In genomic region chr10:60207166-60207705, GRCm38 (mm10) we compare ENCODE assay signal across 14 mouse cellular contexts. TPM values are rescaled to one million over a fixed set of nuclear protein-coding genes. Genes with fewer than 3 reads are reported as not detected.
DNase-seq lines count a peak whose midpoint lies in the region; ATAC-seq and TF ChIP-seq lines count a peak whose summit lies in the region.
"Had no signal": no experiment of that assay in that cellular context is flagged by ENCODE, and none has a peak within 500 bp of the region (broad histone marks: within the 10 kb centered on the region; RNA-seq: fewer than 3 reads in every experiment).

No protein-coding gene starts in this region.

- WGBS in heart, embryonic 11.5 days (ENCODE audit: insufficient replicate concordance), result 61% methylated on average over 8 of the region's 8 CpGs
- WGBS in lung, embryonic 14.5 days, result 73% methylated on average over 8 of the region's 8 CpGs
- 85% methylated on average over 8 of the region's 8 CpGs for WGBS in limb, embryonic 10.5 days

- no peak overlapping the region for H3K9ac ChIP-seq in heart, embryonic 11.5 days (ENCODE audit: low read depth, low read length)
- no peak overlapping the region for H3K9ac ChIP-seq in lung, embryonic 14.5 days
- H3K9ac ChIP-seq: liver, embryonic 15.5 days had no signal

- peaks cover 6% of the 10 kb centered on the region; the same call in 1 of the 2 replicates for H3K27me3 ChIP-seq in heart, embryonic 11.5 days (ENCODE audit: control insufficient read depth, insufficient read depth, low read length)
- H3K27me3 ChIP-seq in lung, embryonic 14.5 days (ENCODE audit: insufficient read depth, low read length), result no peaks in the 10 kb centered on the region
- no peaks in the 10 kb centered on the region for H3K27me3 ChIP-seq in limb, embryonic 10.5 days (ENCODE audit: low read depth, poor library complexity, severe bottlenecking)

- no peak for ATAC-seq in heart, embryonic 11.5 days (replicated peaks; ENCODE audit: insufficient number of reproducible peaks, low FRiP score, low TSS enrichment)
- ATAC-seq in lung, embryonic 14.5 days (ENCODE audit: insufficient read depth), result no peak
- ATAC-seq: activated CD4-positive, CD25-positive, alpha-beta regulatory T cell, adult 4 months; hindbrain, postnatal 0 days had no signal

- no peak overlapping the region for H3K4me3 ChIP-seq in heart, embryonic 11.5 days (ENCODE audit: low read depth, low read length)
- no peak overlapping the region for H3K4me3 ChIP-seq in lung, embryonic 14.5 days (ENCODE audit: low read depth, low read length)
- no peak overlapping the region for H3K4me3 ChIP-seq in limb, embryonic 10.5 days
- H3K4me3 ChIP-seq: liver, embryonic 15.5 days had no signal

- H3K9me3 ChIP-seq in heart, embryonic 11.5 days (replicated peaks; ENCODE audit: control insufficient read depth, low read length), result no peaks in the 10 kb centered on the region
- no peaks in the 10 kb centered on the region for H3K9me3 ChIP-seq in lung, embryonic 14.5 days (ENCODE audit: low read depth, low read length)
- H3K9me3 ChIP-seq in limb, embryonic 10.5 days (replicated peaks), result no peaks in the 10 kb centered on the region
- H3K9me3 ChIP-seq: liver, embryonic 15.5 days had no signal

- intact Hi-C loops in left cerebral cortex, postnatal 10 days (cut with DNase I), result no loop called here

- peaks cover 21% of the 10 kb centered on the region for H3K4me1 ChIP-seq in heart, embryonic 11.5 days (ENCODE audit: control insufficient read depth, insufficient read depth, low read length)
- 0 out of 2 replicates have a peak, but pooled peaks cover 6% of the 10 kb centered on the region for H3K4me1 ChIP-seq in lung, embryonic 14.5 days (ENCODE audit: insufficient read depth)
- peaks cover 25% of the 10 kb centered on the region for H3K4me1 ChIP-seq in limb, embryonic 10.5 days
- H3K4me1 ChIP-seq: liver, embryonic 15.5 days had no signal

- no peaks in the 10 kb centered on the region for H3K36me3 ChIP-seq in heart, embryonic 11.5 days (ENCODE audit: control insufficient read depth, insufficient read depth, low read length)
- H3K36me3 ChIP-seq in lung, embryonic 14.5 days (ENCODE audit: insufficient read depth), result no peaks in the 10 kb centered on the region
- no peaks in the 10 kb centered on the region for H3K36me3 ChIP-seq in limb, embryonic 10.5 days
- H3K36me3 ChIP-seq: liver, embryonic 15.5 days had no signal

- TF ChIP-seq CTCF in lung, embryonic 14.5 days (IDR thresholded peaks at IDR 0.05; ENCODE audit: low read depth), result no peak

- no peak for DNase-seq in heart, adult 8-10 months (ENCODE audit: low spot score)
- no peak for DNase-seq in lung, embryonic 14.5 days
- DNase-seq in lung, postnatal 14 days, result no peak
- peak; percentile 69 for DNase-seq in adrenal gland, adult 2 months
- no peak for DNase-seq in limb, embryonic 10.5 days (ENCODE audit: low spot score)
- no peak for DNase-seq in right cerebral cortex, adult 18-20 months
- DNase-seq in left cerebral cortex, postnatal 10 days (ENCODE audit: extremely low spot score in 1 of 2, low spot score in 2 of 2), result no peak
- DNase-seq: cerebellum, adult 9-10 months; embryo, embryonic 11 days; layer of hippocampus, postnatal 36 days had no signal

- no peak overlapping the region for H3K4me2 ChIP-seq in heart, embryonic 11.5 days
- H3K4me2 ChIP-seq in lung, embryonic 14.5 days, result no peak overlapping the region
- H3K4me2 ChIP-seq: liver, embryonic 15.5 days had no signal

- peak overlapping the region; percentile 13 for H3K27ac ChIP-seq in heart, embryonic 11.5 days (ENCODE audit: low read depth, low read length)
- peak overlapping the region; percentile 15; the same call in 1 of the 2 replicates for H3K27ac ChIP-seq in lung, embryonic 14.5 days (ENCODE audit: low read depth)
- H3K27ac ChIP-seq in limb, embryonic 10.5 days, result peak overlapping the region; percentile 30; the same call in 1 of the 2 replicates
- H3K27ac ChIP-seq: hindbrain, postnatal 0 days; liver, embryonic 15.5 days had no signal

RNA-seq across cellular contexts. Expression of gene Chst3, which starts 11.8 kb away (rescaled TPM):
- polyA plus RNA-seq in heart, embryonic 11.5 days (2014; fragmentation: Nextera tagmentation; extraction: Ambion mirVana), result 0.57 and 0.73 TPM in 2 replicates
- total RNA-seq in heart, adult 8-10 months (2022), result 1 to 10 TPM in 1 of 4 experiments, under 1 TPM in 3; 0.65 to 1.2 (median 0.80) TPM
- polyA plus RNA-seq in lung, embryonic 14.5 days (2014; fragmentation: Nextera tagmentation; extraction: Ambion mirVana), result 2.1 TPM in 2 replicates
- under 1 TPM; 0.37 to 0.79 TPM for total RNA-seq in adrenal gland, adult 2 months (2021)
- polyA plus RNA-seq in adrenal gland, adult 2 months (2012; rRNA removed), result 1.7 TPM in 2 replicates
- 1.4 and 2.0 TPM in 2 replicates for polyA plus RNA-seq in limb, embryonic 10.5 days (2016; fragmentation: Nextera tagmentation; extraction: Ambion mirVana)
- 1 to 10 TPM; 1.6 to 1.8 TPM for total RNA-seq in left cerebral cortex, postnatal 10 days (2021)
